Mouse (Mus musculus): ENCODE measurements around the gene Tmem245. TPM values are rescaled to one million over a fixed set of nuclear protein-coding genes. Genes with fewer than 3 reads are reported as not detected.

The Tmem245 gene
- polyA plus RNA-seq, 1 experiment from 2014 or later, result 6.3 TPM

DNA sequence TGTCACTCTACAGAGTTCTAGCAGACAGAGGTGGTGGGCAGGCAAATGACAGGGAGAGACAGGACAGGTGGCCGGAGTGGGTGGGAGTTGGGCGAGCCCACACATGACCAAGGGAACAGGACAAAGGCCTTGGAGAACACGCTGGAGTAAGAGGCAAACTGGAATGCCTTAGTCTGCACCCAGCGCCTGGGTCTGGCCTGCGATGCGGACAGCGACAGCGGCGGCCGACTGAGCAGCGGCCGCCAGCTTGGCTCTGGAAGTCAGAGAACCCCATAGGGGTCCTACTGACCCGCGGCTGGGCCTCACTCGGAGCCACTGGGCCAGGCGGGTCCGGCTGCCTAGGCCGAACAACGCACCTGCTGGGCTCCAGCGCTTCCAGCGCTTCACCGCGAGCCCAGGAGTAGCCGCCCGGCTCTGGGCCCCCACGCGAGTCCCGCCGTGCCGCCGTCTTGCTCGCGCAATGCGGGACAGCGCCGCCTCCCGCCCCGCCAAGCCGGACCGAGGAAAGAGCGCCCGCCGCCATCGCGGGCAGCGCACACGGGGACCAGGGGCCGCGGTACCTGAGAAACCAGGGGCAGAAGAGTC lies 82.7 kb downstream of the Tmem245 start:
- H3K9ac ChIP-seq (ENCODE audit: low read depth, low read length), result peak overlapping the region; percentile 83
- peaks cover 6% of the 10 kb centered on the region for H3K4me1 ChIP-seq (ENCODE audit: control insufficient read depth, insufficient read depth, low read length)
- no peaks in the 10 kb centered on the region for H3K9me3 ChIP-seq (ENCODE audit: control insufficient read depth, low read length)
- H3K4me3 ChIP-seq (ENCODE audit: low read length), result peak overlapping the region; percentile 85
- no peaks in the 10 kb centered on the region for H3K27me3 ChIP-seq (replicated peaks; ENCODE audit: control insufficient read depth, insufficient read depth, low read length)
- peak overlapping the region; percentile 79 for H3K27ac ChIP-seq (ENCODE audit: low read length)
- peak overlapping the region; percentile 86 for H3K4me2 ChIP-seq (ENCODE audit: low read depth, low read length)
- peak; percentile 62; the same call in 1 of the 2 replicates for ATAC-seq
- under 1% methylated on average over 48 of the region's 49 CpGs for WGBS
- H3K36me3 ChIP-seq (ENCODE audit: control insufficient read depth, insufficient read depth, low read length), result no peaks in the 10 kb centered on the region

DNA sequence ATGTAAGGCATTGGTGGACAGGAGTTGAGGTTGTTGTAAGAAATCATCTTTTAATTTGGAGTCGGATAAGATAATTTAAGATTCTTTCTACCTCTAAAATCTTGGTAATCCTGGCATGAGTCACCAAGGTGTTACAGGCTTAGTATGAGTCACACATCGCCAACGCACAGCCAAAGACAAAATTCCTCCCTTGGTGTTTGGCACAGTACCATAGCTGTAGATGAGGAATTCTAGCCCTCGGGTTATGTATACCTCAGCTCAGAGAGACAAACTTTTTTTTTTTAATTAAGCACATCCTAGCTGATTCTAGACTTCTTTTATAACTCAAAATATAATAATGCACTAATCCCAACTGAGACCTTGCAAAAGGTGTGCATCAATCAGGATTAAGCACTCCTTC lies 83.2 kb downstream of the Tmem245 start:
- Histone ChIP-seq H3K36me3 (ENCODE audit: control insufficient read depth, insufficient read depth, low read length) (no peaks in the 10 kb centered on the region), H3K4me2 (ENCODE audit: low read depth, low read length) (peak overlapping the region; percentile 86), H3K4me1 (ENCODE audit: control insufficient read depth, insufficient read depth, low read length) (peaks cover 6% of the 10 kb centered on the region), H3K27ac (ENCODE audit: low read length) (peak overlapping the region; percentile 79; the same call in 1 of the 2 replicates), H3K9ac (ENCODE audit: low read depth, low read length) (peak overlapping the region; percentile 83), H3K27me3 (replicated peaks; ENCODE audit: control insufficient read depth, insufficient read depth, low read length) (no peaks in the 10 kb centered on the region), H3K9me3 (ENCODE audit: control insufficient read depth, low read length) (no peaks in the 10 kb centered on the region), H3K4me3 (ENCODE audit: low read length) (peak overlapping the region; percentile 85)
- ATAC-seq, result no peak
- 36% methylated on average over 4 of the region's 4 CpGs for WGBS

DNA sequence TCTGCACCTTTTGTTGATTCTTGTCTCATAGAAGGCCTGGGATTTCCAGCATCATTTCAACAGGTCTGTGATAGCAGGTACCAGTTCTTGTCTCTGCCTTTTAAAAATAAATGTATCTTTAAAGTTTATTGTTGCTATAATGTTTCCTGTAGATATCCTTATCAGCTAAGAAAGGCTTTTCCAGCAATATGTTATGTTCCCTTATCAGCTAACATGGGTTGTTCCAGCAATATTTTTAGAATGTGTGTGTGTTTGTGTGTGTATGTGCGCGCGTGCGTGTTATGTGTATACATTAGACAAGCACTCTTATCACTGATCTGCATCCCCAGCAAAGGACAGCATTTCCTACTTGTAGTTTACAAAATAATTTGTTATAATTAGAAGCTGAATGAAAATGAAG lies 85.7 kb downstream of the Tmem245 start:
- Histone ChIP-seq H3K4me2 (ENCODE audit: low read depth, low read length) (no peak overlapping the region), H3K4me3 (ENCODE audit: low read length) (no peak overlapping the region), H3K36me3 (ENCODE audit: control insufficient read depth, insufficient read depth, low read length) (no peaks in the 10 kb centered on the region), H3K9me3 (ENCODE audit: control insufficient read depth, low read length) (no peaks in the 10 kb centered on the region), H3K9ac (ENCODE audit: low read depth, low read length) (no peak overlapping the region), H3K27ac (ENCODE audit: low read length) (no peak overlapping the region), H3K27me3 (replicated peaks; ENCODE audit: control insufficient read depth, insufficient read depth, low read length) (no peaks in the 10 kb centered on the region), H3K4me1 (ENCODE audit: control insufficient read depth, insufficient read depth, low read length) (peaks cover 4% of the 10 kb centered on the region)
- WGBS, result 84% methylated on average over 4 of the region's 4 CpGs
- no peak for ATAC-seq

DNA sequence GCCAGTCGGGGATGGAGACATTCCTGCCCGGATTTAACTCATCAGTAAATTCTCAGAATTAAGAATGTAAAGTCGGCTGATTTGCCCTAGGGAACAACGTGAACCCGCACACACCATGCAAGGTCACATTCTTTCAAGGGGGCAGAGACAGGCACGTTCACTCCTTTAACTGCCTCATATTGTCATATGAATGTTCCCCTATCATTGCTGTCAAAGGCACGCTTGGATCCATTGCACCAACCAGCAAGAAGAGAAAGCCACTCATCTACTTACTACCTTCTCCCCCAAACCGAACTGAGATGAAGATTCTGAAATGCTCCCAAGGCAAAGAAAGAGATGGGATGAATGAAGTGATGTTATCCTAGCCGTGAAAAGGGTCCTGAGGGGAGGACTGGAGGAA lies 88.5 kb downstream of the Tmem245 start:
- no peak for ATAC-seq
- WGBS, result 74% methylated on average over 9 of the region's 9 CpGs
- H3K4me3 ChIP-seq (ENCODE audit: low read length), result no peak overlapping the region

DNA sequence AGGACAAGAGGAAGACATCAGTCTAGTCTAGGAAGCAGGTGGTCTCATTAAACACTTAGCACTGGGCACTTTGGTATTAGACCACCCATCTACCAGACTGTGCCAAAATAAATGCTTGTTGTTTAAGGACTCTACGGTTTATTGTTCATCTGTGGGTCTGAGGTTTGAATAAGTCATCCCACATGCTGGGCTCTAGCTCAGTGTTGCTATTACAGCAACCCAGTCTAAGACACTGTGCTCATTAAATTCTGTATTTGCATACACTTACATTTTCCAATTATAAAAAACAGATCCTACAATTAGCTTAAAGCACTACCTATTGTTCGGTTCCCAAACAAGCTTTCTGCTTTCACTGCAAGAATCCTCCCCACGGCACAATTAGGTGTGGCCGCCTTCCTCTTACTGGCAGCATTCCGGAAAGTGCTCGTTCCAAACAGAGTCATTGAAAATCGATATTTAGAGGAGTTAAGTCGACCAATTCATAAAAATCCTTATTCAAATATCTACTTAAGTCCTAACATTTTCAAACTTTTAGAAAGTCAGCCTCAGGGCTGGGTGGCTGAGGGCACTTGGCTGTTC lies 90.8 kb downstream of the Tmem245 start:
- H3K36me3 ChIP-seq (ENCODE audit: control insufficient read depth, insufficient read depth, low read length), result no peaks in the 10 kb centered on the region
- no peak overlapping the region for H3K27ac ChIP-seq (ENCODE audit: low read length)
- no peaks in the 10 kb centered on the region for H3K27me3 ChIP-seq (replicated peaks; ENCODE audit: control insufficient read depth, insufficient read depth, low read length)
- WGBS, result 79% methylated on average over 8 of the region's 8 CpGs
- H3K4me1 ChIP-seq (ENCODE audit: control insufficient read depth, insufficient read depth, low read length), result no peaks in the 10 kb centered on the region
- no peak overlapping the region for H3K9ac ChIP-seq (ENCODE audit: low read depth, low read length)
- no peak overlapping the region for H3K4me2 ChIP-seq (ENCODE audit: low read depth, low read length)
- no peak overlapping the region for H3K4me3 ChIP-seq (ENCODE audit: low read length)
- H3K9me3 ChIP-seq (ENCODE audit: control insufficient read depth, low read length), result no peaks in the 10 kb centered on the region
- ATAC-seq, result no peak

More for the DNA sequence above, 88.5 kb downstream of the Tmem245 start:
- Histone ChIP-seq H3K27me3 (replicated peaks; ENCODE audit: control insufficient read depth, insufficient read depth, low read length) (no peaks in the 10 kb centered on the region), H3K27ac (ENCODE audit: low read length) (no peak overlapping the region), H3K9me3 (ENCODE audit: control insufficient read depth, low read length) (no peaks in the 10 kb centered on the region), H3K36me3 (ENCODE audit: control insufficient read depth, insufficient read depth, low read length) (no peaks in the 10 kb centered on the region), H3K9ac (ENCODE audit: low read depth, low read length) (no peak overlapping the region), H3K4me2 (ENCODE audit: low read depth, low read length) (no peak overlapping the region), H3K4me1 (ENCODE audit: control insufficient read depth, insufficient read depth, low read length) (peaks cover 4% of the 10 kb centered on the region)

DNA sequence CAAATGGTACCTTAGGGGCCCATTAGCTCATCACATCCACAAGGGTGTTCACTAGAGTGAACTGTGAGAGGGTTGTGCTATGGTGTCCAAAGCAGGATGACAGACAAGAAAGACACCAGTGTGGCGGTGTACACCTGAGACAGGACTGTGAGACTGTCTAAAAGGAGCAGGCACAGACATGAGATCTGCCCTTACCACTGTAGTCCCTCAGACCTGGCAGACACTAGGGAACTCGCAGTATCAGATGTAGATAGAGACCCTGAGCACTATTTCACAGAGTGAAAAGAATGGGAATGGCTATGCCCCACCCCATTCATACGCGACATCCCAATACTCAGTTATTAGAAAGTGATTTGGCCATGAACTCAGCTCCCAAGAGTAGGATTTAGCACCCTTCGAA lies 91.3 kb downstream of the Tmem245 start:
- no peaks in the 10 kb centered on the region for H3K4me1 ChIP-seq (ENCODE audit: control insufficient read depth, insufficient read depth, low read length)
- H3K36me3 ChIP-seq (ENCODE audit: control insufficient read depth, insufficient read depth, low read length), result no peaks in the 10 kb centered on the region
- ATAC-seq, result no peak
- H3K27ac ChIP-seq (ENCODE audit: low read length), result no peak overlapping the region
- 90% methylated on average over 5 of the region's 5 CpGs for WGBS
- H3K4me3 ChIP-seq (ENCODE audit: low read length), result no peak overlapping the region
- H3K4me2 ChIP-seq (ENCODE audit: low read depth, low read length), result no peak overlapping the region
- no peaks in the 10 kb centered on the region for H3K9me3 ChIP-seq (ENCODE audit: control insufficient read depth, low read length)
- no peak overlapping the region for H3K9ac ChIP-seq (ENCODE audit: low read depth, low read length)
- no peaks in the 10 kb centered on the region for H3K27me3 ChIP-seq (replicated peaks; ENCODE audit: control insufficient read depth, insufficient read depth, low read length)

DNA sequence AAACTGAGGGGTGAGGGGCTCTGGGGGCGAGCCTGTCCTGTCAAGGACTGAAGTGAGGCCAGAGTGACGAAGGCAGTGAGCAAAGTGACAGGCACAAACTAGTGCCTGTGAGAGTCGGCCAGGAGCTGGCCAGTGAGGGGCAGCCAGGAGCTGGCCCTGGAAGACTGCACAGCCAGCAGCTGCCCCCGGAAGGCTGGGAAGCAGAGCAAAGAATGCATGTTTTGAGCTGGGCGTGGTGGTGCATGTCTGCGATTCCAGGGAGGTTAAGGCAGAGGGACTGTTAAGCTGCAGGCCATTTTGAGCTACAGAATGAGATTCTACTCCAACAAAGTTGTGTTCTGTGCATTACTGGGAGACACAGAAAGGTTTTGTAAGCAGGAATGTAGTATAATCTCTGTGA lies 96.5 kb downstream of the Tmem245 start:
- Histone ChIP-seq H3K9ac (ENCODE audit: low read depth, low read length) (no peak overlapping the region), H3K4me3 (ENCODE audit: low read length) (no peak overlapping the region), H3K4me1 (ENCODE audit: control insufficient read depth, insufficient read depth, low read length) (peaks cover 8% of the 10 kb centered on the region; the same call in 1 of the 2 replicates), H3K27me3 (replicated peaks; ENCODE audit: control insufficient read depth, insufficient read depth, low read length) (no peaks in the 10 kb centered on the region), H3K4me2 (ENCODE audit: low read depth, low read length) (no peak overlapping the region), H3K9me3 (ENCODE audit: control insufficient read depth, low read length) (no peaks in the 10 kb centered on the region), H3K27ac (ENCODE audit: low read length) (0 out of 2 replicates have a peak overlapping the region, but pooled peaks have one; percentile 18), H3K36me3 (ENCODE audit: control insufficient read depth, insufficient read depth, low read length) (no peaks in the 10 kb centered on the region)
- 0 out of 2 replicates have a peak, but pooled peaks have one; percentile 19 for ATAC-seq
- 24% methylated on average over 6 of the region's 6 CpGs for WGBS

DNA sequence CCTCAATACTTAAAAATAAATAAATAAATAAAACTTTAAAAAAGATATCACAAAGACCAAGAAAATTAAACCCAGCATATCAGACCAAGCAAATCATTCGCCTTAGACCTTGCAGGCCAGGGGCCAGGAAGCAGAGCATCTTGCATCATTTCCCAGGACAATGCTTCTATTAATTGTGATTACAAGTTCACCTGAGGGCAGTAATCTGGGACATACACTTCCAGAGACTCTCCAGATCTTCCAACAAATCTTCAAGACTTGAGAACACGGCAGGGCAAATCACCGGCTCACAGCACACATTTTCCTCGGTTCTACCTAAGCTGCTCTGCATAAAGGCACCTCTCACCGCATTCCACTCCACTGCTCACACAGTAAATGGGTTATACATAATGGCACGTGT lies 99.2 kb downstream of the Tmem245 start:
- Histone ChIP-seq H3K4me1 (ENCODE audit: control insufficient read depth, insufficient read depth, low read length) (peaks cover 8% of the 10 kb centered on the region; the same call in 1 of the 2 replicates), H3K4me3 (ENCODE audit: low read length) (no peak overlapping the region), H3K27me3 (replicated peaks; ENCODE audit: control insufficient read depth, insufficient read depth, low read length) (no peaks in the 10 kb centered on the region), H3K9ac (ENCODE audit: low read depth, low read length) (no peak overlapping the region), H3K36me3 (ENCODE audit: control insufficient read depth, insufficient read depth, low read length) (0 out of 2 replicates have a peak, but pooled peaks cover 5% of the 10 kb centered on the region), H3K27ac (ENCODE audit: low read length) (no peak overlapping the region), H3K9me3 (ENCODE audit: control insufficient read depth, low read length) (no peaks in the 10 kb centered on the region), H3K4me2 (ENCODE audit: low read depth, low read length) (no peak overlapping the region)
- WGBS, result 86% methylated on average over 6 of the region's 6 CpGs
- ATAC-seq, result no peak

DNA sequence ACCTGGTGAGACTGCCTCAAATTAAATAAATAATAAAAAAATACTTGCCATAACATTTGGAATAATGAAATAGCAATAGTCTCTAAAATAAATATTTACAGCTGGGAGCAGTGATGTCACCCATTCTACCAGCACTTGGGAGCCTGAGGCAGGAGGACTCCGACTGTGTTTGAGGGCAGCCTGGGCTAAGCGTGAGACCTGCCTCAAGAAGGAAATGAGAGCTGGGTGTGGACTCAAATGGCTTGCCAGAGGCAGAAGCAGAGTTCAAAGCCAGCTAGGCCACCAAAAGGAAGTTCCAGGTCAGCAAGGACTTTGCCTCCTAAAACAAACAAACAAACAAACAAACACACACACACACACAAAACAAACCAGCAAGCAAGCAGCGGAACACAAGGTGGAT lies 99.8 kb downstream of the Tmem245 start:
- H3K9ac ChIP-seq (ENCODE audit: low read depth, low read length), result no peak overlapping the region
- H3K4me2 ChIP-seq (ENCODE audit: low read depth, low read length), result no peak overlapping the region
- WGBS, result 87% methylated on average over 3 of the region's 3 CpGs
- H3K4me3 ChIP-seq (ENCODE audit: low read length), result no peak overlapping the region
- no peak overlapping the region for H3K27ac ChIP-seq (ENCODE audit: low read length)
- H3K36me3 ChIP-seq (ENCODE audit: control insufficient read depth, insufficient read depth, low read length), result 0 out of 2 replicates have a peak, but pooled peaks cover 5% of the 10 kb centered on the region
- H3K9me3 ChIP-seq (ENCODE audit: control insufficient read depth, low read length), result no peaks in the 10 kb centered on the region
- no peak for ATAC-seq
- no peaks in the 10 kb centered on the region for H3K27me3 ChIP-seq (replicated peaks; ENCODE audit: control insufficient read depth, insufficient read depth, low read length)
- H3K4me1 ChIP-seq (ENCODE audit: control insufficient read depth, insufficient read depth, low read length), result peaks cover 8% of the 10 kb centered on the region; the same call in 1 of the 2 replicates

Data from intestine, embryonic 16.5 days (tissue).